Mouse (Mus musculus): Measurements from ENCODE around the gene Rps6kb2.

DNA sequence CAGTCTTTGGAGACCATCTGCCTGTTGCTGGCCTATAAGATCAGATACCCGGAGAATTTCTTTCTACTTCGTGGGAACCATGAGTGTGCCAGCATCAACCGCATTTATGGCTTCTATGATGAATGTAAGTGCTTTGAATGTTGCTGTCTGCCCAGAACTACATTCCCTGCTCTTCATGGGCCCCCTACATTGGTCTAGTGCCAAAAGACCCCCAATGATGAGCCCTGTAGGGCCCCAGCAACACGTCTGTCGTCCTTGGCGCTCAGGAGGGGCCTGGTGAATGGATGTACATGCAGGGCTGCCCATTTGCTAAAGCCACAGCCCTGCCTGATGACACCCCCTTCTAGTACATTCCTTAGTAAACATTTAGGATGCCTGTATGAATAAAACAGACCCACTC is 30.0 kb upstream of the Rps6kb2 start:
- TF ChIP-seq CTCF (IDR thresholded peaks at IDR 0.05; ENCODE audit: low read depth) (no peak), EP300 (IDR thresholded peaks at IDR 0.05; ENCODE audit: low read depth) (no peak)

All from liver, postnatal 0 days (tissue).